Mouse (Mus musculus) stomach, embryonic 15.5 days (tissue): ENCODE measurements around the gene Gpr87. TPM values are rescaled to one million over a fixed set of nuclear protein-coding genes. Genes with fewer than 3 reads are reported as not detected.

Experiments
- ATAC-seq: fragments of 200-750 bp; cut with Nextera tagmentation; 2 replicates; pipeline ENCODE4 v1.8.0; 2017; ENCODE audit warnings: low read depth, moderate number of reproducible peaks, moderate TSS enrichment; ENCODE audit not compliant: insufficient read depth, low FRiP score
- H3K27ac ChIP-seq: fragments of 300-500 bp; sonication (generic); 2 replicates; pipeline ENCODE4 v1.5.1; 2015; ENCODE audit warnings: mild to moderate bottlenecking, inconsistent platforms
- H3K27me3 ChIP-seq: fragments of 300-500 bp; sonication (generic); replicated peaks from 2 replicates; pipeline ENCODE4 v1.6.1; 2015; ENCODE audit warnings: inconsistent platforms
- H3K36me3 ChIP-seq: fragments of 300-500 bp; sonication (generic); 2 replicates; pipeline ENCODE4 v1.6.1; 2015; ENCODE audit warnings: inconsistent platforms
- H3K4me1 ChIP-seq: fragments of 300-500 bp; sonication (generic); 2 replicates; pipeline ENCODE4 v1.6.1; 2015; ENCODE audit warnings: inconsistent platforms
- H3K4me2 ChIP-seq: fragments of 300-500 bp; sonication (generic); 2 replicates; pipeline ENCODE4 v1.6.1; 2015; ENCODE audit warnings: mild to moderate bottlenecking, inconsistent platforms
- H3K4me3 ChIP-seq: fragments of 300-500 bp; sonication (generic); replicated peaks from 2 replicates; pipeline ENCODE4 v1.5.1; 2015; ENCODE audit warnings: inconsistent platforms
- H3K9ac ChIP-seq: fragments of 300-500 bp; sonication (generic); 2 replicates; pipeline ENCODE4 v1.6.1; 2015; ENCODE audit warnings: inconsistent platforms
- H3K9me3 ChIP-seq: fragments of 300-500 bp; sonication (generic); 2 replicates; pipeline ENCODE4 v1.6.1; 2016; ENCODE audit warnings: inconsistent platforms
- WGBS: fragments of 180-500 bp; shearing (Covaris S2); methylation state at CpG from one replicate; pipeline ENCODE4 v1.1.7; 2015; 5-methylcytosine and 5-hydroxymethylcytosine counted together
- polyA plus RNA-seq: library from polyadenylated mRNA; unstranded; fragments of >200 nt; fragmentation: Nextera tagmentation; extraction: Ambion mirVana; gene quantifications from 2 replicates; pipeline ENCODE4 v1.2.1, GENCODE M21; 2015

Gpr87 gene
- 8.0 and 13.0 TPM in 2 replicates for polyA plus RNA-seq

- Histone ChIP-seq H3K4me3 (peak within 1 kb of the TSS; percentile 18; the same call in 1 of the 2 replicates), H3K4me2 (no peak within 1 kb of the TSS), H3K9ac (no peak within 1 kb of the TSS), H3K9me3 (no peaks in the 10 kb centered on the region), H3K27ac (peak within 1 kb of the TSS; percentile 31; the same call in 1 of the 2 replicates), H3K36me3 (no peaks in the 10 kb centered on the region), H3K27me3 (no peaks in the 10 kb centered on the region), H3K4me1 (no peaks in the 10 kb centered on the region)
- 77% methylated on average over 7 of the region's 7 CpGs for WGBS
- ATAC-seq, result no peak
Observed at GRCm38 (mm10) chr3:59194938-59195337, at the start of gene Gpr87. Gene Gpr87 (minus strand): TSS chr3:59195104.

DNA sequence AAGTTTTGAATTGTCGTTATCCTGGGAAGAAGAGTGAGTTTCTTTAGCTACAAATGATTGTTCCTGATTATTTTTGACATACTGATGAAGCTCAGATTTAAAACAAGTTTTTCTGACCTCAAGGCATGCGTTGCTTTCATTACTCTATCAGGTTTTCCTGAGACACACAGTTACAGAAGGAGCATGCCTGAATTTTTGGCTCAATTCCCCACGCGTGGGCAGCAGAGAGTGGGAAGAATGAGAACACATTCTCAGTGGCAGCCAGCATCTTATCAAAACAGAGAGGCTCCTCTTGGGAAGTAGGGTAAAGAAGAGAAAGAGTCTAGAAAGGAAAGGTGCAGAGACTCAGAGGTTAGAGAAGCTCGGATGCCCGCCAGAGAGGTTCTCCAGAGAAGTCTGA lies 48.5 kb upstream of the Gpr87 start:
- Histone ChIP-seq H3K27me3 (no peaks in the 10 kb centered on the region), H3K4me1 (no peaks in the 10 kb centered on the region), H3K9ac (no peak overlapping the region), H3K9me3 (no peaks in the 10 kb centered on the region), H3K4me2 (no peak overlapping the region), H3K4me3 (no peak overlapping the region), H3K36me3 (no peaks in the 10 kb centered on the region), H3K27ac (no peak overlapping the region)
- 72% methylated on average over 6 of the region's 6 CpGs for WGBS
- ATAC-seq, result no peak

DNA sequence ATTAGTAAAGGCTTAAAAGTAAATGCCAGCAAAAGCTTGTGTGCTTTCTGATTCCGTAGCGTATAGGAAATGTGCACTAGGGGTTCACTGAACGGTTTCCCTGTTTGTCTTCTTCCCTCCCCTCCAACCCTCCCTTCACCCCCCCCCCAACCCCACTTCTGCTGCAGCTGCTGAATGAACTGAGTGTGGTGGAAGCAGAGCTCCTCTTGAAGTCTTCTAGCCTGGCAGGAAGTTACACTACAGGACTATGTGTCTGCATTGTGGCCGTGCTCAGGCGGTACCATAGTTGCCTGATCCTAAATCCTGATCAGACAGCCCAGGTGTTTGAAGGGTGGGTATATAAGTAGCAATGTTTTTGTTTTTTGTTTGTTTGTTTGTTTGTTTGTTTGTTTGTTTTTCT lies 40.0 kb upstream of the Gpr87 start:
- no peak for ATAC-seq
- H3K27ac ChIP-seq, result no peak overlapping the region
- no peaks in the 10 kb centered on the region for H3K4me1 ChIP-seq
- no peak overlapping the region for H3K4me2 ChIP-seq
- H3K27me3 ChIP-seq, result no peaks in the 10 kb centered on the region
- no peaks in the 10 kb centered on the region for H3K36me3 ChIP-seq
- no peak overlapping the region for H3K9ac ChIP-seq
- no peaks in the 10 kb centered on the region for H3K9me3 ChIP-seq
- whole genome bisulfite sequencing, result 63% methylated on average over 5 of the region's 5 CpGs
- no peak overlapping the region for H3K4me3 ChIP-seq

GRCm38 (mm10) chr3:59230912-59231311 lies 36.0 kb upstream of the Gpr87 start:
- Histone ChIP-seq H3K4me3 (no peak overlapping the region), H3K4me1 (0 out of 2 replicates have a peak, but pooled peaks cover 3% of the 10 kb centered on the region), H3K4me2 (no peak overlapping the region), H3K36me3 (no peaks in the 10 kb centered on the region), H3K27me3 (no peaks in the 10 kb centered on the region), H3K9me3 (no peaks in the 10 kb centered on the region), H3K27ac (no peak overlapping the region), H3K9ac (no peak overlapping the region)
- ATAC-seq, result no peak
- 77% methylated on average over 3 of the region's 3 CpGs for WGBS

DNA sequence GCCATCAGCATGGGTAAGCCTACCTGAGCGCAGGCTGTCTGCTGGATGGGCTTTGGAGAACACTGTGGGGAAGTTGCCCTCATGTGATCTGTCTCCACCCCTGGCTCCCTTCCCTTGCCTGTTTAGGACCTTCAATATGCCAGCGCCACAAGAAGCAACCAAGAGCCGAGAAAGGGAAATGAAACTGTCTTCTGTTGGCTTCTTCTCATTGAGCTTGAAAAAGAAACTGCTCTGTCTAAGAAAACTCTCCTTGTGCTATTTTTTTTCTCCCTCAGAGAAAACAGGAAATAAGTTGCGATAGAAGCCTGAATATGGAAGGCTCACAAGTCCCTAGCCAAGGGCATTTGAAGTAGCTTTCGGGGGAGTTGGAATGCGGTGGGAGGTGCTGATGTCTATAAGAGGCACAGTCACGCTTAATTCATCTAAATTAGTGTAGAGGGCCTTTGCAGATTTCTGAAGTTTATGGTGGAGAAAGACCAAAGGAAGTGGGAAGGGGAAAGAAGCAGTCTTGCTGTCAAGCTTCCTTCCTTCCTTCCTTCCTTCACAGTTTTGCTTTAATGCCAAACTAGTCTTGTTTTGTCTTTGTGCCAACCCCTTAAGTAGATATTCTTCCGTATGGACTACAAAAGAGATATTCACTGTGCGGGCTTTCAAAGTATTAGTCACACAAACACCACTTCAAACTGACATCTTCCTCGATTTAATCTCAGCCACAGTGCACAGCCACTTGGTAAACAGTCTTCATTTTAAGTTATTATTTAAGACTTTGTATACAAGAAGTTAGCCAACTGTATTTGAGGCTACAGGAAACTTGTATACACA lies 34.0 kb upstream of the Gpr87 start:
- H3K4me3 ChIP-seq, result no peak overlapping the region

DNA sequence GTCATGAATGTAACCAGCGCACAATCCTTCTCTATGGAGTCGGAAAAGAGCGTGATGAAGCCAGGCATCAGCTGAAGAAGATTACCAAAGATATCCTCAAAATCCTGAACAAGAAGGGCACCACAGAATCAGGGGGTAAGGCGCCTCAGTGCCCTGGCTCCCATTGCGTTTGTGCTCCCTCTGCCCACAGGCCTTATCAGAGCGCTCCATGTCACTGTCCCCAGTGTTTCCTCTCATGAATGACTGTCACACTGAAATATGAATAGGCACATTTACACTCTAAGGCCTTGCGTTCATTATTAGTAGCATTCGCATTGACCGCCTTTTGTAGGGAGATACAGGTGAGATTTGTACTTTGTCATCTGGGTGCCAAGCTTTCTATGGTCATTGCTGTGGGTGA lies 32.8 kb upstream of the Gpr87 start:
- Histone ChIP-seq H3K27me3 (no peaks in the 10 kb centered on the region), H3K4me1 (0 out of 2 replicates have a peak, but pooled peaks cover 3% of the 10 kb centered on the region), H3K4me3 (no peak overlapping the region), H3K9me3 (no peaks in the 10 kb centered on the region), H3K27ac (no peak overlapping the region), H3K9ac (no peak overlapping the region), H3K4me2 (no peak overlapping the region), H3K36me3 (no peaks in the 10 kb centered on the region)
- 89% methylated on average over 9 of the region's 9 CpGs for WGBS
- no peak for ATAC-seq

More for the DNA sequence above, 34.0 kb upstream of the Gpr87 start:
- ATAC-seq, result no peak
- Histone ChIP-seq H3K27me3 (no peaks in the 10 kb centered on the region), H3K9ac (no peak overlapping the region), H3K9me3 (no peaks in the 10 kb centered on the region), H3K4me1 (0 out of 2 replicates have a peak, but pooled peaks cover 3% of the 10 kb centered on the region), H3K4me2 (no peak overlapping the region), H3K36me3 (no peaks in the 10 kb centered on the region), H3K27ac (peak overlapping the region; percentile 63)
- WGBS, result 55% methylated on average over 10 of the region's 10 CpGs

DNA sequence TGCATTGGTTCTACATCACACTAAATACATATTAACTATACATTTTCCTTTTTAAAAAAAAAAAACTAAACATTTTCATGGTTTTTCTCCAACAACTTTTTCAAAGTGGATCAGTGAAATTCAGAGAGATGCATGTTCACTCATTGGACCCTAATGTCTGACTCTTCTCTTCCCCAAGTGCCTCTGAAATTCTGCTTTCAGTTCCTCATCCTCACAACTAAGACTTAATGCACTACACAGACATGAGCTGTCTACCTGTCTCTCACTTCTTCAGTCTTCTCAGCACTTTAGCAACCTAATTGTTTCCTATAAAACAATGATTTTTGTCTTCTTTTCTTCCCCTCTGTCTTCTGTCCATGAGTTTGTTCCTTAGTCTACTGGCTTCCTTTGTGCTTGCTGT lies 30.5 kb upstream of the Gpr87 start:
- H3K4me3 ChIP-seq, result no peak overlapping the region
- no peaks in the 10 kb centered on the region for H3K27me3 ChIP-seq
- 0 out of 2 replicates have a peak, but pooled peaks cover 3% of the 10 kb centered on the region for H3K4me1 ChIP-seq
- ATAC-seq, result no peak
- H3K36me3 ChIP-seq, result no peaks in the 10 kb centered on the region
- no peak overlapping the region for H3K9ac ChIP-seq
- no peaks in the 10 kb centered on the region for H3K9me3 ChIP-seq
- H3K4me2 ChIP-seq, result no peak overlapping the region
- H3K27ac ChIP-seq, result no peak overlapping the region

DNA sequence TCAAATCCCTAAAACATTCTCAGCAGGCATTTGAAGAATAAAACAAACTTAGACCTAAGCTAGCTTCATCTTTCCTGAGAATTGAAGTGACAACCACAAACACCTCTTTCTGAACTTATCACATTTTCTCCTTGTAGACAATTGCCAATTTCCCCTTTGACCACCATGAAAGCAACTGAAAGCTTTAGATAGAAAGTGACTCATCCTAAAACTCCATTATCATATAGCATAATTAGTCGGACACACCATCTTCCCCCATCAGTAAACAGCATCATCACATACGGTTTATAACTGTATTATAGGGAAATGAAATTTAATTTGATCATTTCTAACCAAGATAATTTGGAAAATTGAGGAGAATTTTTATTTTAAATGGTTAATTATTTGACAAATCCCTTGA lies 27.4 kb upstream of the Gpr87 start:
- Histone ChIP-seq H3K4me2 (no peak overlapping the region), H3K36me3 (no peaks in the 10 kb centered on the region), H3K4me3 (no peak overlapping the region), H3K27me3 (no peaks in the 10 kb centered on the region), H3K9ac (no peak overlapping the region), H3K9me3 (no peaks in the 10 kb centered on the region), H3K4me1 (no peaks in the 10 kb centered on the region), H3K27ac (no peak overlapping the region)
- WGBS, result 80% methylated on average over 2 of the region's 2 CpGs
- no peak for ATAC-seq

- WGBS, result 83% methylated on average over 2 of the region's 2 CpGs
- H3K4me2 ChIP-seq, result no peak overlapping the region
- ATAC-seq, result no peak
Observed at GRCm38 (mm10) chr3:59219326-59219725, 24.4 kb upstream of the Gpr87 start.

DNA sequence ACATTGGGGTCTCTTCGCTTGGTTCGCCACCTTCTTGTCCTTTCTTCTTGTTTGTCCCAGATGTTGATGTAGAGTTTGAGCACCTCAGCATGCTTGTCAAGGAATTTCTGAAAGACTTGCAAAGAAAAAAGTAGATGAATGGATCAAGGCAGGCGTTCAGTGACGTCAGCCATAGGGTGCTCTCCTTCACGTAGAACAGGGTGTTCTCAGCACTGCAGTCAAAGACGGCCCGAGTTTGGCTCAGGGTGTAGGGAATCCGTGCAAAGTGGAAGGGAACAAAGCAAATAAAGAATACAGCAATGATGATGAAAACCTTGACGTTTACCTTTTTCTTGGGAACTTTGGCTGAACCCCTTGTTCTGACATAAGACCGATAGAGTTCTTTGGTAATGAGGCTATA lies 22.3 kb upstream of the Gpr87 start:
- Histone ChIP-seq H3K4me3 (no peak overlapping the region), H3K27me3 (no peaks in the 10 kb centered on the region), H3K9me3 (no peaks in the 10 kb centered on the region), H3K36me3 (no peaks in the 10 kb centered on the region), H3K9ac (no peak overlapping the region), H3K27ac (no peak overlapping the region), H3K4me1 (no peaks in the 10 kb centered on the region), H3K4me2 (no peak overlapping the region)
- no peak for ATAC-seq
- 83% methylated on average over 10 of the region's 10 CpGs for WGBS

More at GRCm38 (mm10) chr3:59219326-59219725, 24.4 kb upstream of the Gpr87 start:
- Histone ChIP-seq H3K9ac (no peak overlapping the region), H3K27me3 (no peaks in the 10 kb centered on the region), H3K4me3 (no peak overlapping the region), H3K9me3 (no peaks in the 10 kb centered on the region), H3K36me3 (no peaks in the 10 kb centered on the region), H3K27ac (no peak overlapping the region), H3K4me1 (no peaks in the 10 kb centered on the region)

DNA sequence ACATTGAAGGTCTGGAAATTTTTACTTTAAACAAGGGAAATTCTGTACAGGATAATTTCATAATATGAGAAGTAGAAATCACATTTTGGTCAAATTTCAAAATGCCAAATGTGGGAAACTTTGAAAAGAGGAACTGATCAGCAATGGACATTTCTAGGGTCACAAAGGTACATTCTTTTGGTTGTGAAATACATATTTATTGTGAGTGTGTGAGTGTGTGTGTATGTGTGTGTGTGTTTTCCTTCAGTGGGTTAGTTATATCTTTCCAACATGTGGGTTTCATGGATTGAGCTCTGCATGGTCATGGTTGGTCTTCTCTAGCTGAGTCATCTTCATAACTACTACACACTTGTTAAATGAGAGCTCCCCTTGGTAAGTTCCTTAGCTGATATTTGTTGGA lies 17.5 kb upstream of the Gpr87 start:
- ATAC-seq, result no peak
- Histone ChIP-seq H3K4me2 (no peak overlapping the region), H3K4me1 (no peaks in the 10 kb centered on the region), H3K4me3 (no peak overlapping the region), H3K9ac (no peak overlapping the region), H3K36me3 (no peaks in the 10 kb centered on the region), H3K27me3 (no peaks in the 10 kb centered on the region), H3K9me3 (no peaks in the 10 kb centered on the region), H3K27ac (no peak overlapping the region)

- Histone ChIP-seq H3K4me2 (no peak overlapping the region), H3K27me3 (no peaks in the 10 kb centered on the region), H3K4me3 (no peak overlapping the region), H3K4me1 (no peaks in the 10 kb centered on the region), H3K9me3 (no peaks in the 10 kb centered on the region), H3K36me3 (no peaks in the 10 kb centered on the region), H3K9ac (no peak overlapping the region), H3K27ac (no peak overlapping the region)
- ATAC-seq, result no peak
- WGBS, result 79% methylated on average over 8 of the region's 8 CpGs
Observed at GRCm38 (mm10) chr3:59211784-59212183, 16.9 kb upstream of the Gpr87 start.
